Mouse (Mus musculus): Measurements from ENCODE around the gene Parvb.
A peak's percentile ranks its signal among the peaks of the same experiment; 100 is the strongest.
"Not testable (repeated sequence)": the region's sequence is repeated elsewhere in the genome, so short reads cannot be mapped to it uniquely, and the experiment has no call there.

The Parvb gene

DNA sequence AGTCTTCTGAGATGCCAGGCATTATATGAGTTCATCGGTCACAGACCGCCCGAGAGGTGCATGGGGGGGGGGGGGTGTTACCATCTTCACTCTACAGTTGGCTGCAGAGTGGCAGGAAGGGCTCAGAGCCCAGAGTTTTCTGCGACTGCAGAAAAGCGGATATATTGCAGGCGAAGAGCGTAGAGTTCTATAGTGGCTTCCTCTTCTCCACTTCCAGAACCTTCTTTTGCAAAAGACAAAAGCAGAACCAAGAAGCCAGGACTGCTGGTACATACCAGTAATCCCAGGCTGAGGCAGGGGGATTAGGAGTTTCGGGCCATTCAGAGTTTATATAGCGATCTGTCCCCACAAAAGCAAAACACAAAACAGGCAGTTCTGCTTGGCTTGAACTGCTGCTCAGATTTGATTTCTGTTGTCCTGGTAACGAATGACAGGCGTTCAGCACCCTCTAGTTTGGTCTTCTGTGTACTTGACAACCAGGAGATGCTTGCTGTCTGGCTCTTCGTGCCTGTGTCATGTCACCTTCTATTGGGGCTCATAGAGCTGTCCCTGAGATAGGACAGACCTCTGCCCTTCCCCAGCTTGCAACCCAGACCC lies 24.5 kb downstream of the Parvb start:
- no peak for DNase-seq (ENCODE audit: low spot score in 2 of 2)

DNA sequence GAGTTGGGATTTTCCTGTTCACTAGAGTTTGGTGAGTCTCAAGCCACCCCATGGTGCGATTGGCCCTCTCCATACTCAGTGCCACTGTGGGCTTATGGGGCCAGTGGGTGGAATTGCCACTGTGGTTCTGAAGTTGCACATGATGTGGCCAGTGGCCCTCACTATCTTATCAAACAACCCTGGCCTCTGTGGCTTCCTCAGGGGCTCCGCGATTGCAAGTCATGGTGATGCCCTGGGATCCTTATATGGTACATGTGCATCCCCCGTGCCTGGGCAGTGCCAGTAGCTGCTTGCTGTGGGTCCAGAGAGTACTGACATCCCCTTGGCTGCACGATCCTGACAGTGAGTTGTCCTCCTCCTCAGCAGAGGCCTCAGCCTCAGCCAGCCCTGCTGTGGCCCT lies 25.0 kb downstream of the Parvb start:
- no peak for DNase-seq (ENCODE audit: low spot score in 2 of 2)

DNA sequence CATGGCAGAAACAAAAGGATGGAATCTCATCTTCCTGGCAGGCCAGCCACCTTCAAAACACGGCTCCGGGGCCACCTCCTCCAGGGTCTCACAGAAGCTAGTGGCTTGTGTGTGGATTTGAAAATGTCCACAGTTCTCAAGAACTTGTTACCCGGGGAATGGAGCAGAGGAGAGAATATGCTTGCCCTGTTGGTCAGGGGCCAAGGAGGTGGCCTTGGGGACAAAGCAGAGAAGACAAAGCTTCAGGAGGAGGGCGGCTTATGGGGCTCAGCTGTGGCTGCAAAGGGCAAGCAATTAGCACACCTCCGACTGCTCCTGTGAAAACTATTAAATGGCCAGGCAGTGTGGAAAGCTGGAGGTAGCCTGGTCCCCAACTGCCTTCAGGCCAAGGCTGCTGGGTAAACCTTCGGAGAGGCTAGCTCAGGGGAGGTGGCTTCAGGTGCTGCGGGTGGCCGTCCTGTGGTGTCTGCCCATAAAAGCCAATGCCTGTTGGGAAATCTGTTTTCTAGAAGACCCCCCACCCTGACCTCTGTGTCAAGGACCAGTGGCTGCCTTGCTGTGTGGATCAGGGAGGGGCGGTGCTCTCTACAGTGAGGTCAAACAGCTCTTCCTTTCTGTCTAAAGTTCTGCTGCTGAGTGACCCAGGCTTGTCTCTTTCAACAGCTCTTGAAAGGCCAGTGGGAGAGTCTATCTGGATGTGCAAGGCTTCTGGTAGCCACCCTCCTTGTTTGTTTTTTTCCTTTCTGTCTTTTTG lies 26.9 kb downstream of the Parvb start:
- no peak for DNase-seq (ENCODE audit: low spot score in 2 of 2)

DNA sequence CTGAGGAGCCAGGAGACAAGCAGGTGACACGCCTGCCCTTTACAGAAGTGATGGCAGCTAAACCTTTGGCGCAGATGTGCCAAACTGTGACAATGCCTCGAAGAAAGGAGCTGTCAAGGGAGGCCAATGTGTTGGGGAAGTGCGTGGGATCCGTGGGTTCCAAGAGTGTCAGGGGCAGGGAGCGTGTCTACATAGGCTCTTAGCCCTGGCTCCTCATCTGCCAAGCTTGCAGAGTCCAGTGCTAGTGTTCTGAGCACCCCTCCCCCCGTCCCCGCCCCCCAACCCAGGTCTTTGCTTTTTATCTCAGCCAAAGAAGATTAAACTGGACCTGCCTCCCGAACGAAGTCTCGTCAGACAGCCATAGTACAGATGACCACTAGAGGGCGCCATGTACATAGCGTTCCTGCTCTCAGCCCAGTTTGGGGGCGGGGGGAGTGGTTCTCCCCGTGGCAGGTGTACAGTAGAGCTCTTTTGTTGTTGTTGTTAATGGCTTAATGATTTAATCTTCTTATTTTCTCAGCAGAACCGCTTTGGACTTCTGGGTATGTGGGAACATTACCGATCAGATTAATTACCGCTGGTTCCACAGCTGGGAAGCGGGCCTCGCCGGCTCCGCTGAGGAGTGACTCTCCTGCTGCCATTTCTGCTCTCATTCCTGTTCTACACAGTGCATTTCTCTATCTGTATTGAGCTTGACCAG lies 28.4 kb downstream of the Parvb start:
- DNase-seq (ENCODE audit: low spot score in 2 of 2): peak; percentile 22 to 66

DNA sequence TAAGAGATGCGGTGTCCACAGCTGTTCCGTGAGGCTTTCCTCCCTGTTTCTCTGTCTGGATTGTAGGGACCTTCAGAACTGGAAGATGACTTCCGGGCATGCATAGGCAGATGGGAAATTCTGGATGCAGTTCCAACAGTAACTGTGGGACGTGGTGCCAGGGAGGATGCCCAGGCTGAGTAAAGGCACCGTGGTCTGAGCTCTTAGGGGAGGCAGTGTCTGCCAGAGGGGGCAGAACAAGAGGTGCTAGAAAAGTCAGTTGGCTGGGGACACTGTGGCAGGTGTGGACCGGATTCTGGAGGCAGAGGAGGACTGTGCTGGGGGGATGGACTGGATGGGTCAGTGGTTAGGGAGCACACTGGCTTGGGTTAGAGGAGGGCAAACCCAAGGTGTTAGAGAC lies 30.8 kb downstream of the Parvb start:
- no peak for DNase-seq (ENCODE audit: low spot score in 2 of 2)

DNA sequence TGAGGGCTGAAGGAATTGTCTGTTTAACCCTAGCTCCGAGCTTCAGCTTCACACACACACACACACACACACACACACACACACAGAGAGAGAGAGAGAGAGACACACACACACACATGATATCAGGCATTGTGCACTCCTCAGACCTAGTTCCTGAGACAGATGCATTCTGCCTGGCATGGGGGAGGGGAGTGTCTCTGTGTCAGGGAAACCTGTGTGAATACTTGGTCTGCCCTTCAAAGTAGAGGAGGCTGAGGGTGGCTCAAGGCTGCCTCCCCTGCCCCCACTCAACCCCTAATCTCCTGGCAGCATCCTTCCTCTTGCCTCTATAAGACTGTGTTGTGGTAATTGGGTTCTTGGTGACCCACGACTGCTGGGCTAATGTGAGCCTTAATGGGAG lies 31.7 kb downstream of the Parvb start:
- DNase-seq (ENCODE audit: low spot score in 2 of 2): no peak

DNA sequence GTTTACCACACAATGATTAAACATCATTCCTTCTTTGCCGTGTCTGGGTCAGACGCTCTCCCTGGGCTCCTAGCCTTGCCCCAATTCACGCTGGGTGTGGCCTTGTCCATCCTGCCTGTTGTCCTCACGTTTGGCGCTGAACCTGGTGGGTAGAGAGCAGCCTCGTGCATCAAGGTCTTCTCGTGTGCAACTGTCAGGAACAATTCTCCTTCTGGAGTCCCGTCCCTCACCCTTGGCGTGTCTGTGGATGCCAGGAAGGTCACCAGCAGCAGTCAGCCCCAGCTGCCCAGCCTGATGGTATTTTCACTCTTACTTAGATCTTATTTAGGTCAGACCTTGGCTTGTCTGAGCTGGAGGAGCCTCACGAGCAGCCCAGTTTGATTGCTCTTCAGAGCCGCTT lies 33.3 kb downstream of the Parvb start:
- DNase-seq (ENCODE audit: low spot score in 2 of 2): no peak

DNA sequence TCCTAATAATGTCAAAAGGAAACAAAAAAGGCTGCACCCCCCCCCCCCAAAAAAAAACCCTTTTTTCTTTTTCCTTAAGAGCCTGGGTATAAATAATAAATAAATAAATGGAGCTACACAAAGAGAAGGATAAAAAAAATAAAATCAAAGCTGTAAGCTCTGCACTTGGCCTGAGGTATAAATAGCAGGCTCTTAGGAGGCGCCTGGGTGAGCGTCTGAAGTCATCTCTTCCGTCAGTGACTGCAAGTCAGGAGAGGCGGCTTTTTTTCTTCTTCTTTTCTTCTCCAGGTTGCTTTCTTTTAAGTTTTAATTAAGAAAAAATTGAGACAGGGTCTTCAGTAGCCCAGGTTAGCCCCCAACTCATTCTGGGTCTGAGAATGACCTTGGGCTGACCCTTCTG lies 34.4 kb downstream of the Parvb start:
- no peak for DNase-seq (ENCODE audit: low spot score in 2 of 2)

DNA sequence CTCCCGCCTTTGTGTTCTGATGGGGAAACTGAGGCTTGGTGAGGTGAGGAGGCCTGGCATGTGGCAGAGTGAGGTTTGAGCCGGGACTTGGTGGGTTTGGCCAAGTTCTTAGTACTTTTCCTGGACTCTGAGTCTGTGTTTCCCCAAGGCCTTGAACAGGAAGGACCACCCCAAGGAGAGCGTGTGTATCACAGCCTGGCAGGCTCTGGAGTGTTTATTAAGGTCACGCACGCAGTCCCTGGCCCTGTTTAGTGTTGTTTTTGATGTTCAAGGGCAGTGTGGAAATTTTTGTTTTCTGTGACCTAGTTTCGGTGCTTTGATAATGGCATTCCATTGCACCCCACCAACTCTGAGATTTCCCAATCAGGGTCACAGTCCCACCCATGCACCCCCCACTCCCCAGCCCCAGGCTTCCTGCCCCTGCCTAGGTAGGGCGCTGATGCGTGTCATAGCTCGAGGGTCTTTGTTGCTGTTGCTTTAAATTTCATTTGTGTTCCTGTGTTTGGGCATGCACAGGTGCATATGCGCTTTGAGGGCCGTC lies 35.9 kb downstream of the Parvb start:
- no peak for DNase-seq (ENCODE audit: low spot score in 2 of 2)

DNA sequence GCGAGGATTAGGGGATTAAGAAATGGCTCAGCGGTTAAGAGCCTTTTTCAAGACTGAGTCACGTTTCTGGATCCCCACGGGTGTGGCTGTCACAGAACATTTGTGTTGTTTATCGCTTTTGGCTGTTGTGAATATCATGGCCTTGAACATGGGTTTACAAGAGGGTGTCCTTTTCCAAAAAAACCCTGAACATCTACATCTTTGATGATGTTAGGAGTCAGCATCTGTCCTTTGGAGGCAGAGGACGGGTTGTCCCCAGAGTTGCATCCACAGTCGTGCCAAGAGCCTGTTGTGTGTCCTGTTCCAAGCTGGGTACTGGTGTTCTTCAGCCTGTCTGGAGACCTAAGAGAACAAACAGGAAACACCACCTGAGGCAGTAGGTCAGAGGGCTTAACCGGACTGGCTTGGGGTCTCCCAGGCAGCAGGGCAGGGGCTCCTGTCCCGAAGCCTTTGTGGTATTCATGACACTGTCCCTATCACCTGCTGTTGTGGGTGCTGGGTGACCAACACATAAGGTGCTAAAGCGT lies 37.3 kb downstream of the Parvb start:
- DNase-seq (ENCODE audit: low spot score in 2 of 2): no peak

DNA sequence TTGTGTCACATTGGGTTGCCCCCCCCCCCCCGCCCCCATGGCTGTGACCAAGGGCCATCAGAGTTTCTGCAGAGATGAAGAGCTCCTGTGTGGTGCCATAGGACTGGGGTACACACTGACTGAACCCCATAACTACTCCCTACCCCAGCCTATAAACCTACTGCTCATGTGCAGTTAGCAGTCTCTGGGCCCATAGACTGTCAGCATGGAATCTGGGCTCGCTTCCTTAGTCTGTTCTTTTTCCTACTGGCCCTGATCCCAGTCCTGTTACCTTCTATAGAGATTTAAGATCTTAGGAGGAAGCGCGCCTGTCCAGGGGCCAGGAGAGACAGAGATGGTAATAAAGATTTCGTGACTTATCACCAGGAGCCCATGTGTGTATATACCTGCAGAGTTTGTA lies 38.2 kb downstream of the Parvb start:
- no peak for DNase-seq (ENCODE audit: low spot score in 2 of 2)

DNA sequence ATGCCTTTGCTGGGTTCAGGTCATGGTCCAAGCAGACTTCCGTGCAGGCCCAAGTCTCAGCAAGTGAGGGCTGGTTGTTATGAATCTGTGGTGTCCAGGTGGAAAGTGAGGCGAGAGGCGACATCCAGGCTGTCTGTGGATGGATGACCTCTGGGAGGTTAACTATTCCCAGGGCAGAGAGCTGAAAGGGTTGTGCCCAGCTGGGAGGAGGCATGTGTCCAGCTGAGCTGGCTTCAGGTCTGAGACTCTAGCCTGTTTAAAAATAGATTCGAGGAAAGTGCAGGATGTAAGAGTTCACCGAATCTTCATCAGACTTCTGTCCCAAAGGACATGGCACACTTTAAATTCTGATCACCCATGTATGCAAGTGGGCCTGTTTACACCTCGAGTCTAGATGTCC lies 38.6 kb downstream of the Parvb start:
- no peak for DNase-seq (ENCODE audit: low spot score in 2 of 2)

DNA sequence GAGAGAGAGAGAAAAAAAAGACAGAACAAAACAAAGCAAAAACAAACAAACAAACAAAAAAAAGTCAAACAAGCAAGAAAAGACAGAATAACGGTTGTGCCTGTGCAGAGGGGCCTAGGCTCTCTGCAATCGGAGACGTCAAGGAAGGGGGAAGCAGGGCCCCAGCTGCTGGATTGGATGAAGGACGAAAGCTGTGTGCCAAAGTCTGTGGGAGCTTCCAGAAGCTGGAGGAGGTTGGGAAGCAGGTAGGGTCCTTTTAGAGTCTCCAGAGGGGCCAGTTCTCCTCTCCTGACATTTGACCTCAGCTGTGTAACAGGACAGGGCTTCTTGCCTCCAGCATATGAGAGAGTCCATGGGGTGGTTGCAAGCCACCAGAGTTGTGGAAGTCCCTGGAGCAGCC lies 44.2 kb downstream of the Parvb start:
- DNase-seq (ENCODE audit: low spot score in 2 of 2): no peak

DNA sequence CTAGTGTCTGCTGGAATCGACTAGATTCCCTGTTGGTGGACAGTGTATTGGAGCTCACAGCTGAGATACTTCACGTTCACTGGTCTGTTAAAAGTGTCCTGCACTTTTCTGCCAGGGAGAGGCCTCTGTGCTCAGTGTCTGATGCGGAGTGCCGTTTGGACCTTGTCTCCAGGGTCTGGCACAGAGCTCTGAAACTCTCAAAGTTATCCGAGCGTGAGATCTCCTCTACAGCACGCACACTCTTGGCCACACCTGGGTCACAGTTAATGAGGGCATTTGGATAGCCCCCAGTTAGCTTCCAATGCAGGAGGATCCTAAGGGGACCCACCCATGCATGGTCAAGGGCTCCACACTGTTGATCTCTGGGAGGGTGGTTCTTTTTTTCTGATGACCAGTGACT lies 46.2 kb downstream of the Parvb start:
- no peak for DNase-seq (ENCODE audit: low spot score in 2 of 2)

DNA sequence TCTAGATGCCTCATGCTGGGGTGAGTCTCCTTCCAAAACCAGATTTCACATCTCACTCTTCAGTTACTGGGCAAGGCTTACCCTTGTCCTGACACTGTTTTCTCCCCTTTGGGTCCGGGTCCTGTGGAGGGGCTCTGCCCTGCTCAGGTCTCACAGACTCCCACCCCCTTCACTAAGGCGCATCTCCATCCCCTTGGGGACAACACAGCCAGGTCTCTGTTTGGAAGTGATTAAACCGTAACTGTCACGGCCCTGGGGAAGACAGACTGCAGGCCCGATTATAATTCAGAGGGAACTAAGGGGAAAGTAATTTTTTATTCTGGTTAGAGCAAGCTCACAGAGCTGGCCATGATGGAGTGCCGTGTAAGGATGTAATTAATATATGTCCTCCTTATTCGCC lies 46.8 kb downstream of the Parvb start:
- no peak for DNase-seq (ENCODE audit: low spot score in 2 of 2)

DNA sequence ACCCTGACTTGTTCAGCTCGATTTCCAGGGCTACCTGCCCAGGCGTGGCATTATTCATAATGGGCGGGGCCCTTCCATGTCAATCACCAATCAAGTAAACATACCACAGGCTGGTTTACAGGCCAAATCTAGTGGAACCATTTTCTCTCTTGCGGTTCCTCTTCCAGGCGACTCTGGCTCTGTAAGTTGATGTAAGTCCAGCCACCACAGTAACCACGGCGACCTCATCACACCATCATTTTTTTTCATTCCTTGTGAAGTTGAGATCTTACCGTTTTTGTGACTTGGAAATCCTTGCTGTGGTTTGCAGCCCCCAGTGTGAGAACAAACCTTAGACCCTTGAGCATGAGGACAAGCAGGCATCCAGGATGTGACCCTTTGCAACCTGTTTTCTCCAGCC lies 48.5 kb downstream of the Parvb start:
- no peak for DNase-seq (ENCODE audit: low spot score in 2 of 2)

DNA sequence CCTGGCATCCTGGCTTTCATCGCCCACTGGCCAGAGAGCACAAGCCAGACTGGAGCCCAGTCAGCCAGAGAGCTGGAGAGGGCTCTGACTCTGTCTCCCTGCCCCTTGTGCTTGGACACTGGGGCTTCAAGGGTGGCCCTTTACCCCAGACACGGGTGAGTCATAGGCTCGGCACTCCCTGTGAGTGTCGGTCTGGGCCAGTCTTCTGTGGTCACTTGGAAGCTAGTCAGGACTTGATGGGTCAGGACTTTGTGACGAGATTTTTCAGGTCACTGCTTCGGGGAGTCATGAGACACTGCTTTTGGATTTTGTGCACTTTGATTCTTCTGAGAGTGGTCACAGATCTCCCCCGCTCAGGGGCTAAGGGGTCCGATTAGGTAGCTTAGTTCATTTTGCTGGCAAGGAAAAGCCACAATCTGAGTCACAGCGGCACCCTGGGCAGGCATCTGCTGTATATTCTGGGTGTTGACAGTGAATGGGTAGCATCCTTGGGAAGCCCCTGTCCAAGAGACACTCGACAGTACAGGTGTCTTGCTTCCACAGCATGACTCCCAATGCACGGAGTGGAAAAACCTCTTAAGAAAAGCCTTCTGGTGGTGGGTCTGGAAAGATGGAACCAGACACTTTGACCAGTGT lies 49.0 kb downstream of the Parvb start:
- DNase-seq (ENCODE audit: low spot score in 2 of 2): no peak

DNA sequence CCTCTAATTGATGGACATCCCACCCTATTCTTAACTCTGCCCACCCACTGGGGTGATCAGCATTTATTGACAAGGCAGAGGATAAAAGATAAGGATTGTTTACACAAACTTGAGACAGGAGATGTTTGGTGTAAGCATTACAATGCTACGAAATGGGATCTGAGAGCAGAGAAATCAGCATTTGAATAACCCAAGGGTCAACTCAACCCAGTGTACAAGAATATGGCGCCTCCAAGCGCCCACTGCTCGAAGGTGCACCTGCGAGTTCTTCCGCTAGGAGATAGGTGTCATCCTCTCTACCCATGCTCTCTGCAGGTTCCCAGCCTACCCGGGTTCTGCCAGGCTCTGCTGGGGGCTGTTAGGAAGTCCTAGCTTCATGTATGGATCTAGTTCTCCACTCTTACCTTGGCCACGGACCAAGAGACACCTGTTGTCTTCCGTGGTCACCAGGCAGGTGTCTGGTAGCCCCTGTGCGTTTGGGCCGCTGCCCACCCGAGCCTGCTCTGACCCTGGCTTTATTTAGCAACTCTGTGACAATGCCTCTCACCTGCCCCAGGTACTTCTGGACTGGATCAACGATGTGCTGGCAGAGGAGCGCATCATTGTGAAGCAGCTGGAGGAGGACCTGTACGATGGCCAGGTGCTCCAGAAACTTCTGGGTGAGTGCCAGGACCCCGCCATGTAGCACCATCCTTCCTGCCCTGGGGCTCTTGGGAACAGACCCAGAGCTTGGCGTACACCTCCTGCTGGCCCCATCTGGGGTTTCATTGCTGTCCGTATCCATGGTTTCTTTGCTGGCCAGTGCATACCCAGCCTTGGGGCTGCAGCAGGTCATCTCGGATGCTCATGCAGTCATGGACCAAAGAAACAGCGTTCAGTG lies 50.6 kb downstream of the Parvb start:
- no peak for DNase-seq (ENCODE audit: low spot score in 2 of 2)

DNA sequence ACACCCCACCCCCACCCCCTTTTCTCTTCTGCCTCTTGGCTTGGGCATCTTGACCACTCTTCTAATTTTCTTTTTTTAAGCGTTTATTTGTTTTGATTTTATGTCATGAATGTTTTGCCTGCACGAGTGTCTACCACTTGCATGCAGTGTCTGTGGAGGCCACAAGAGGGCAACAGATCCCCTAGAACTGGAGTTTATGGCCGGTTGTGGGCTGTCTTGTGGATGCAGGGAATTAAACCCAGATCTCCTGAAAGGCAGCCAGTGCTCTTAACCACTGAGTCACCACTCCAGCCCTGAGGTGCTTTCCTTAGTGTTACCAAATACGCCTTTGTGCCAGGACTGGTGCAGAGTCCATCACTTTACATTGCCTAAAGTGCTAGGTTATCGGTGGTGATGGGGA lies 52.2 kb downstream of the Parvb start:
- DNase-seq (ENCODE audit: low spot score in 2 of 2): peak in 1 of 2 experiments; percentile 58

DNA sequence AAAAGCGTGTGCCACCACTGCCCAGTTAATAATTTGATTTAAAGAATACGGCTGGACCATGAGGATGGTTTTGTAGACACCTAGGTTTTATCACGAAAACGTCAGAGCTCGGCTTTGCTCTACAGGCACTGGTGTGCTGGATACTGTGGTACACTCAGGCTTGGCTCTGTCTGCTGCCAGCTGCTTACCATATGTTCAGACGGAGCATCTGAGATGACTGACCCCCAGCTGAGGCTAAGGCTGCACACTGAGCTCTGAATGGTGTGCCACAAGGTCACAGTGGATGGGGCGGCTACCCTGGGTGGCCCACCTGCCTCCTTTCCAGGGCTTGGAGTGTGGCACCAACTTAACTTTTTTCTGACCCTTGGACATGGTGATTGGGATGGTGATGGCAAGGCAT lies 53.6 kb downstream of the Parvb start:
- DNase-seq (ENCODE audit: low spot score in 2 of 2): no peak

DNA sequence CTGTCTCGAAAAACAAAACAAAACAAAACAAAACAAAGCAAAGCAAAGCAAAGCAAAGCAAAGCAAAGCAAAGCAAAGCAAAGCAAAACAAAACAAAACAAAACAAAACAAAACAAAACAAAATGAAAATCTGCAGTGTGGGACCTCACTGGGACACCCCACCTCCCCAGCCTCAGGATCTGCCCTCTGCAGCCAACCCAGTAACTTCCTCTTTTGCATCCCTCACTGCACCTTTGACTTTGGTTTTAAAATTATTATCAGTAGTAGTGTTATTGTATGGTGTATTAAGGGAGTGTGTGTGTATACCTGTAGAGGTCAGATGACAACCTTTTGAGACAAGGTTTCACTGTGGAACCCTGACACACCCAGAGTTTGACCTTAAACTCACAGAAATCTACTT lies 57.1 kb downstream of the Parvb start:
- DNase-seq (ENCODE audit: low spot score in 2 of 2): not testable (repeated sequence)
